Mouse (Mus musculus) urinary bladder, postnatal 10 days (tissue): ENCODE results near the gene Chst12.

ENCODE experiments used
- DNase-seq: peaks from one replicate; pipeline ENCODE4 v3.0.0; 2022; ENCODE audit warnings: low spot score

The Chst12 gene

DNA sequence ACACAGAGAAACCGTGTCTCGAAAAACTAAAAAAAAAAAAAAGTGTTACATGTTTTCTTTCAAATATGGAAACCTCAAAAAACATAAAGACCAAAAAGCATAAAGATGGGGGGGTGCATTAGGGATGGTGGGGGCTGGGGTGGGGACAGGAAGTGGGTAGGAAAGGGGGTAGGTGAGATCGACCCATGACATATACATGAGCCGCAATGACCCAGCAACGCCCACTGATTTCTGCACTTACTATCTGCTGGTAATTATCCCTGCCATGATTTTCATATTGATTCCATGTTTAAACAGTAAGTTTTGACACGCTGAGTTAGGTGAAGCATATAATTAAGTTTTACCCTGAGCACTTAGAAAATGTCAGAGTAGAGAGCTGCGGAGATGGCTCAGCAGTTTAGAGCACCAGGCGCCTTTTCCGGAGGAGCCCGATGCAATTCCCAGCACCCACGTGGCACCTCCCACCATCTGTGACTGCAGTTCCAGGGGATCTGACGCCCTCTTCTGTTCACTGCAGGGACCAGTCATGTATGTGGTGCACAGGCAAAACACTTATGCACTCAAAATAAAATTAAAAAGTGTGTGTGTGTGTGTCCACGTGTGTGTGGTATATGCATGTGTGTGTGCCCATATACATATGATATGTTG, 65.0 kb downstream of the Chst12 start:
- no peak for DNase-seq

DNA sequence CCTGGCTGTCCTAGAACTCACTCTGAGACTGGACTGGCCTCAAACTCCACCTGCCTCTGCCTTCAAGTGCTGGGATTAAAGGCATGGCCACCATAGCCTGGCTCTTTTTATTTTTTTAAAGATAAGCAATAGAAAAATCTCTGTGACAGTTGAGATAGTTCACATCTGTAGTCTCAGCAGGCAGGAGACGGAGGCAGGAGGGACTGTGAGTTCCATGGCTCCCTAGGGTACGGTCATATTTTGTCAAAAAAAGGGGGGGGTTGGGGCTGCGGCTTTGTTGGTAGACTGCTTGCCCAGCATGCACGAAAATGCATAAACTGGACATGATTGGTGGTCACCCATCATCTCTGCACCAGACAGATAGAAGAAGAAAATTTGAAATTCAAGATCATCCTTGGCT, 65.9 kb downstream of the Chst12 start:
- DNase-seq = no peak

DNA sequence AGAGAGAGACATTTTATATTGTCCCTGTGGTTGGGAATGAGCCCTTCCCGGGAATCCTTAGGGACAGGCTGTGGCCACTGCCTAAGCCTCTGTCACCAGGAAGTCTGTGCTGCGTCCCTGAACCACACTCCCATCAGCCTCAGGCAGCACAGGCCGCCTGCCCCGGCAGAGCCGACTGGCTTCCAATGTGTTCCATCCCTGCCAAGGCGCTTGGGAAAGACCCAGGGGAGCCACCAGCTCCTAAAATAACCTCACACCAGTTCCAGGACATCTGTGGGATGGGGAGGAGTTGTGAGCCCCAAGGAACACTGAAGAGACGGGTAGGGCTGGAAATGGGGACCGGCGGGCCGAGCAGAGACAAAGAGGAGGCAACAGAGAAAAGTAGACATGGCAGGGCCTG, 66.3 kb downstream of the Chst12 start:
- no peak for DNase-seq

DNA sequence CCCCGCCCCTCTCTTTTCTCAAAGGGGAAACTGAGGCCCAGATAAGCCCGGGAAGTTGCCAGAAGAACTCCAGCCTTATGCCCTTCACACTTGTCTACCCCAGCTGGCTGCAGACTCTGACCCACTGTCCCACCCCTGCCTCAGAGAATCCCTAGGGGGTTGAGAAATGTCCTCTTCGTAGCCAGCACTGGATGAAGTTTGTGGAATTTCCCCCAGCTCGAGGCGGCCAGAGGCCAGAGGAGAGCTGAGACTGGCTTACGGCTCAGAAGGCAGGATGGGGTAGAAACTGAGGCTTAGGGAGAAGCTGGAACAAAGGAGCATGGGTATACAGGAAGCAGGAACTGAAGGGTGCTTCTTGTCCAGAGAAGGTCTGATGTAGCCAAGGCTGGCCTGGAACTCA, 67.3 kb downstream of the Chst12 start:
- DNase-seq = no peak
